Mouse (Mus musculus) heart, embryonic 14.5 days (tissue): ENCODE results near the gene 4930469K13Rik. TPM values are rescaled to one million over a fixed set of nuclear protein-coding genes. Genes with fewer than 3 reads are reported as not detected.

Experiments
- ATAC-seq: fragments of 200-750 bp; cut with Nextera tagmentation; 2 replicates; pipeline ENCODE4 v1.8.0; 2017; ENCODE audit warnings: low read depth, moderate TSS enrichment; ENCODE audit not compliant: insufficient number of reproducible peaks, insufficient read depth, low FRiP score
- H3K27ac ChIP-seq, 2 experiments: fragments of 200-500 bp in 1 of 2; fragments of 300-500 bp in 1 of 2; sonication (generic) in 1 of 2; replicated peaks in 1 of 2; 2 replicates each; pipeline ENCODE4 v1.5.1; 2012 to 2014; ENCODE audit warnings: low read depth in 2 of 2, low read length in 2 of 2, control low read depth in 1 of 2, mild to moderate bottlenecking in 1 of 2, mixed read lengths in 1 of 2; ENCODE audit not compliant: control insufficient read depth in 1 of 2, insufficient read depth in 1 of 2
- H3K27me3 ChIP-seq: fragments of 300-500 bp; sonication (generic); 2 replicates; pipeline ENCODE4 v1.6.1; 2014; ENCODE audit warnings: mild to moderate bottlenecking, low read length, control low read depth; ENCODE audit not compliant: control insufficient read depth, insufficient read depth
- H3K36me3 ChIP-seq: fragments of 300-500 bp; sonication (generic); 2 replicates; pipeline ENCODE4 v1.6.1; 2014; ENCODE audit warnings: mild to moderate bottlenecking, control low read depth, low read length, mixed read lengths; ENCODE audit not compliant: control insufficient read depth, insufficient read depth
- H3K4me1 ChIP-seq, 2 experiments: fragments of 200-500 bp in 1 of 2; fragments of 300-500 bp in 1 of 2; sonication (generic) in 1 of 2; 2 replicates each; pipeline ENCODE4 v1.6.1; 2012 to 2014; ENCODE audit warnings: low read length in 2 of 2, control low read depth in 1 of 2, mixed read lengths in 1 of 2; ENCODE audit not compliant: control insufficient read depth in 2 of 2, insufficient read depth in 2 of 2
- H3K4me2 ChIP-seq: fragments of 300-500 bp; sonication (generic); 2 replicates; pipeline ENCODE4 v1.6.1; 2014; ENCODE audit warnings: mild to moderate bottlenecking, low read length
- H3K4me3 ChIP-seq, 2 experiments: fragments of 200-500 bp in 1 of 2; fragments of 300-500 bp in 1 of 2; sonication (generic) in 1 of 2; 2 replicates each; pipeline ENCODE4 v1.5.1; 2012 to 2014; ENCODE audit warnings: low read length in 2 of 2, mild to moderate bottlenecking in 2 of 2, control low read depth in 1 of 2, low read depth in 1 of 2, moderate library complexity in 1 of 2; ENCODE audit not compliant: control insufficient read depth in 1 of 2, insufficient read depth in 1 of 2
- H3K9ac ChIP-seq: fragments of 300-500 bp; sonication (generic); 2 replicates; pipeline ENCODE4 v1.6.1; 2014; ENCODE audit warnings: mild to moderate bottlenecking, low read length
- H3K9me3 ChIP-seq: fragments of 300-500 bp; sonication (generic); 2 replicates; pipeline ENCODE4 v1.6.1; 2016; ENCODE audit warnings: low read length, control low read depth; ENCODE audit not compliant: control insufficient read depth
- WGBS: fragments of 180-500 bp; shearing (Covaris S2); extraction: QIAGEN DNeasy Blood & Tissue Kit; methylation state at CpG from one replicate; pipeline ENCODE4 v1.1.7; 2014; 5-methylcytosine and 5-hydroxymethylcytosine counted together
- polyA plus RNA-seq: library from polyadenylated mRNA; unstranded; fragments of >200 nt; fragmentation: Nextera tagmentation; extraction: Ambion mirVana; gene quantifications from 2 replicates; pipeline ENCODE4 v1.2.1, GENCODE M21; 2014

Gene 4930469K13Rik
- polyA plus RNA-seq, 1 experiment from 2014 or later: not detected

GRCm38 (mm10) chr11:33927321-33927720 is 171.0 kb downstream of the 4930469K13Rik start:
- ATAC-seq: no peak
- Histone ChIP-seq H3K36me3 (no peaks in the 10 kb centered on the region), H3K9me3 (no peaks in the 10 kb centered on the region), H3K27me3 (peaks cover 6% of the 10 kb centered on the region; the same call in 1 of the 2 replicates), H3K4me3 (no peak overlapping the region), H3K27ac (no peak overlapping the region), H3K4me2 (no peak overlapping the region), H3K4me1 (peaks cover 0 to 3% of the 10 kb centered on the region in 2 experiments; a peak in 1 of 4 replicates), H3K9ac (no peak overlapping the region)
- 42% methylated on average over 6 of the region's 6 CpGs for WGBS

GRCm38 (mm10) chr11:33926551-33926950 is 171.8 kb downstream of the 4930469K13Rik start:
- Histone ChIP-seq H3K4me1 (peaks cover 0 to 2% of the 10 kb centered on the region in 2 experiments; a peak in 1 of 4 replicates), H3K36me3 (no peaks in the 10 kb centered on the region), H3K9ac (no peak overlapping the region), H3K9me3 (no peaks in the 10 kb centered on the region), H3K4me2 (no peak overlapping the region), H3K27me3 (peaks cover 6% of the 10 kb centered on the region; the same call in 1 of the 2 replicates), H3K4me3 (no peak overlapping the region), H3K27ac (no peak overlapping the region)
- WGBS: 45% methylated on average over 2 of the region's 2 CpGs
- ATAC-seq: no peak

DNA sequence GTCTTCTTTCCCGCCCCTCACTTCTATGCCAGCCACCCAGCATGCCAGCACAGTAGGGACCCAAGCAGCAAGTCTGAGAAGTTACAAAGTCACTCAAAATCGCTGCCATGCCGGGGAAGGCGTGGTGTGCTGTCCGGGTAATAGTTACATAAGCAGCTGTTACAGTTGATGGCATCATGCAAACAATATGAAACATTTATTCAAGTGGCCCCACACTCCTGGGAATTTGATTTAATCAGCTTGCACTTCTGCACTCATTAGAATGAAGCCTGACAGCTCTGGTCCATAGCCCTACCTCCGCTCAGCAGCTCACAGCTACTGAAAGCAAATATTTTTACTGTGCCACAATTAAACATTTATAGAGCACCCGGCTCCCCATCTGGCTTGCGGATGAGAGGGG is 172.6 kb downstream of the 4930469K13Rik start:
- 73% methylated on average over 8 of the region's 8 CpGs for WGBS
- Histone ChIP-seq H3K36me3 (no peaks in the 10 kb centered on the region), H3K9me3 (no peaks in the 10 kb centered on the region), H3K27ac (no peak overlapping the region), H3K4me3 (no peak overlapping the region), H3K27me3 (peaks cover 6% of the 10 kb centered on the region; the same call in 1 of the 2 replicates), H3K4me2 (no peak overlapping the region), H3K9ac (no peak overlapping the region), H3K4me1 (peaks cover 0 to 2% of the 10 kb centered on the region in 2 experiments; a peak in 1 of 4 replicates)
- no peak for ATAC-seq

Other genes starting within 250 kb of the 4930469K13Rik start
- 1.7 and 2.0 TPM in 2 replicates for gene Kcnmb1, start 135.5 kb downstream of the 4930469K13Rik start, polyA plus RNA-seq
- gene Kcnip1, start 105.4 kb downstream of the 4930469K13Rik start, polyA plus RNA-seq: 0.11 TPM in 1 of 2 replicates, not detected in the other
- 1.5 and 2.2 TPM in 2 replicates for gene Lcp2, start 51.6 kb downstream of the 4930469K13Rik start, polyA plus RNA-seq
- not detected in 2 replicates for gene Foxi1, start 109.5 kb upstream of the 4930469K13Rik start, polyA plus RNA-seq
- 0.15 and 0.22 TPM in 2 replicates for gene Fam196b, start 216.3 kb upstream of the 4930469K13Rik start, polyA plus RNA-seq